Mouse (Mus musculus) embryonic facial prominence, embryonic 15.5 days (tissue): ENCODE measurements around the gene Cdc42se2. TPM values are rescaled to one million over a fixed set of nuclear protein-coding genes. Genes with fewer than 3 reads are reported as not detected.

ENCODE experiments used
- ATAC-seq: fragments of 200-750 bp; cut with Nextera tagmentation; 2 replicates; pipeline ENCODE4 v1.8.0; 2017; ENCODE audit warnings: low read depth, moderate TSS enrichment; ENCODE audit not compliant: insufficient number of reproducible peaks, low FRiP score, low TSS enrichment
- H3K27ac ChIP-seq: fragments of 300-500 bp; sonication (generic); replicated peaks from 2 replicates; pipeline ENCODE4 v1.5.1; 2015; ENCODE audit warnings: mild to moderate bottlenecking, inconsistent platforms
- H3K27me3 ChIP-seq: fragments of 300-500 bp; sonication (generic); 2 replicates; pipeline ENCODE4 v1.6.1; 2015; ENCODE audit warnings: inconsistent platforms
- H3K36me3 ChIP-seq: fragments of 300-500 bp; sonication (generic); 2 replicates; pipeline ENCODE4 v1.6.1; 2015; ENCODE audit warnings: mild to moderate bottlenecking, inconsistent platforms
- H3K4me1 ChIP-seq: fragments of 300-500 bp; sonication (generic); 2 replicates; pipeline ENCODE4 v1.6.1; 2015; ENCODE audit warnings: inconsistent platforms
- H3K4me2 ChIP-seq: fragments of 300-500 bp; sonication (generic); replicated peaks from 2 replicates; pipeline ENCODE4 v1.6.1; 2015; ENCODE audit warnings: mild to moderate bottlenecking, inconsistent platforms
- H3K4me3 ChIP-seq: fragments of 300-500 bp; sonication (generic); replicated peaks from 2 replicates; pipeline ENCODE4 v1.5.1; 2015; ENCODE audit warnings: mild to moderate bottlenecking, inconsistent platforms
- H3K9ac ChIP-seq: fragments of 300-500 bp; sonication (generic); 2 replicates; pipeline ENCODE4 v1.6.1; 2015; ENCODE audit warnings: inconsistent platforms
- H3K9me3 ChIP-seq: fragments of 300-500 bp; sonication (generic); replicated peaks from 2 replicates; pipeline ENCODE4 v1.6.1; 2016; ENCODE audit warnings: inconsistent platforms
- WGBS: fragments of 180-500 bp; shearing (Covaris S2); methylation state at CpG from one replicate; pipeline ENCODE4 v1.1.7; 2015; 5-methylcytosine and 5-hydroxymethylcytosine counted together
- polyA plus RNA-seq: library from polyadenylated mRNA; unstranded; fragments of >200 nt; fragmentation: Nextera tagmentation; extraction: Ambion mirVana; gene quantifications from 2 replicates; pipeline ENCODE4 v1.2.1, GENCODE M21; 2015

Gene Cdc42se2
- polyA plus RNA-seq, result 67.7 and 68.7 TPM in 2 replicates

- Histone ChIP-seq H3K9me3 (no peaks in the 10 kb centered on the region), H3K4me1 (peaks cover 6% of the 10 kb centered on the region), H3K9ac (peak within 1 kb of the TSS; percentile 92), H3K36me3 (peaks cover 3% of the 10 kb centered on the region; the same call in 1 of the 2 replicates), H3K4me3 (peak within 1 kb of the TSS; percentile 85), H3K4me2 (peak within 1 kb of the TSS; percentile 74), H3K27ac (peak within 1 kb of the TSS; percentile 99), H3K27me3 (no peaks in the 10 kb centered on the region)
- peak; percentile 98 for ATAC-seq
- 3% methylated on average over 56 of the region's 56 CpGs for WGBS
Observed at GRCm38 (mm10) chr11:54787488-54788474, at the start of gene Cdc42se2. Gene Cdc42se2, minus strand, starts transcription at chr11:54787675.

GRCm38 (mm10) chr11:54836106-54836505, 48.6 kb upstream of the Cdc42se2 start:
- WGBS, result 76% methylated on average over 9 of the region's 9 CpGs
- H3K27ac ChIP-seq, result no peak overlapping the region
- no peak overlapping the region for H3K4me3 ChIP-seq
- H3K9ac ChIP-seq, result no peak overlapping the region
- ATAC-seq, result no peak
- no peaks in the 10 kb centered on the region for H3K27me3 ChIP-seq
- H3K4me2 ChIP-seq, result no peak overlapping the region
- no peaks in the 10 kb centered on the region for H3K9me3 ChIP-seq
- no peaks in the 10 kb centered on the region for H3K36me3 ChIP-seq
- no peaks in the 10 kb centered on the region for H3K4me1 ChIP-seq

GRCm38 (mm10) chr11:54834596-54834995, 47.1 kb upstream of the Cdc42se2 start:
- WGBS, result 59% methylated on average over 2 of the region's 2 CpGs
- H3K4me2 ChIP-seq, result no peak overlapping the region

GRCm38 (mm10) chr11:54833833-54834232, 46.4 kb upstream of the Cdc42se2 start:
- Histone ChIP-seq H3K27ac (no peak overlapping the region), H3K9me3 (no peaks in the 10 kb centered on the region), H3K4me3 (no peak overlapping the region), H3K36me3 (no peaks in the 10 kb centered on the region), H3K9ac (no peak overlapping the region), H3K4me2 (no peak overlapping the region), H3K4me1 (no peaks in the 10 kb centered on the region), H3K27me3 (no peaks in the 10 kb centered on the region)
- ATAC-seq, result no peak
- 83% methylated on average over 4 of the region's 4 CpGs for WGBS

More at GRCm38 (mm10) chr11:54834596-54834995, 47.1 kb upstream of the Cdc42se2 start:
- Histone ChIP-seq H3K9ac (no peak overlapping the region), H3K9me3 (no peaks in the 10 kb centered on the region), H3K27me3 (no peaks in the 10 kb centered on the region), H3K36me3 (no peaks in the 10 kb centered on the region), H3K4me1 (no peaks in the 10 kb centered on the region), H3K4me3 (no peak overlapping the region), H3K27ac (no peak overlapping the region)
- no peak for ATAC-seq

- 0 out of 2 replicates have a peak, but pooled peaks cover 5% of the 10 kb centered on the region for H3K9me3 ChIP-seq
- no peaks in the 10 kb centered on the region for H3K4me1 ChIP-seq
- no peak overlapping the region for H3K4me3 ChIP-seq
- no peak overlapping the region for H3K4me2 ChIP-seq
- no peaks in the 10 kb centered on the region for H3K27me3 ChIP-seq
- no peaks in the 10 kb centered on the region for H3K36me3 ChIP-seq
- WGBS, result 92% methylated on average over 8 of the region's 8 CpGs
- no peak overlapping the region for H3K27ac ChIP-seq
- no peak for ATAC-seq
- H3K9ac ChIP-seq, result no peak overlapping the region
Observed at GRCm38 (mm10) chr11:54826819-54827218, 39.3 kb upstream of the Cdc42se2 start.

- no peak overlapping the region for H3K4me2 ChIP-seq
- H3K27me3 ChIP-seq, result no peaks in the 10 kb centered on the region
- no peak overlapping the region for H3K9ac ChIP-seq
- no peaks in the 10 kb centered on the region for H3K36me3 ChIP-seq
- H3K27ac ChIP-seq, result no peak overlapping the region
- no peaks in the 10 kb centered on the region for H3K4me1 ChIP-seq
- ATAC-seq, result no peak
- WGBS, result 79% methylated on average over 4 of the region's 4 CpGs
- no peak overlapping the region for H3K4me3 ChIP-seq
- H3K9me3 ChIP-seq, result 0 out of 2 replicates have a peak, but pooled peaks cover 5% of the 10 kb centered on the region
Observed at GRCm38 (mm10) chr11:54825774-54826173, 38.3 kb upstream of the Cdc42se2 start.

GRCm38 (mm10) chr11:54823467-54823866, 36.0 kb upstream of the Cdc42se2 start:
- H3K9me3 ChIP-seq, result 0 out of 2 replicates have a peak, but pooled peaks cover 5% of the 10 kb centered on the region
- H3K36me3 ChIP-seq, result no peaks in the 10 kb centered on the region
- H3K27me3 ChIP-seq, result no peaks in the 10 kb centered on the region
- no peak overlapping the region for H3K4me3 ChIP-seq
- ATAC-seq, result no peak
- no peaks in the 10 kb centered on the region for H3K4me1 ChIP-seq
- no peak overlapping the region for H3K9ac ChIP-seq
- 68% methylated on average over 4 of the region's 4 CpGs for WGBS
- H3K27ac ChIP-seq, result no peak overlapping the region
- no peak overlapping the region for H3K4me2 ChIP-seq

- 66% methylated on average over 7 of the region's 7 CpGs for WGBS
- no peak for ATAC-seq
- no peak overlapping the region for H3K4me3 ChIP-seq
- H3K9ac ChIP-seq, result no peak overlapping the region
- H3K9me3 ChIP-seq, result 0 out of 2 replicates have a peak, but pooled peaks cover 5% of the 10 kb centered on the region
- H3K27ac ChIP-seq, result no peak overlapping the region
- no peaks in the 10 kb centered on the region for H3K4me1 ChIP-seq
- H3K4me2 ChIP-seq, result no peak overlapping the region
- no peaks in the 10 kb centered on the region for H3K36me3 ChIP-seq
- H3K27me3 ChIP-seq, result no peaks in the 10 kb centered on the region
Observed at GRCm38 (mm10) chr11:54819489-54819888, 32.0 kb upstream of the Cdc42se2 start.

- H3K4me2 ChIP-seq, result no peak overlapping the region
- no peaks in the 10 kb centered on the region for H3K27me3 ChIP-seq
- no peak overlapping the region for H3K9ac ChIP-seq
- H3K36me3 ChIP-seq, result no peaks in the 10 kb centered on the region
- H3K4me3 ChIP-seq, result no peak overlapping the region
- H3K4me1 ChIP-seq, result 0 out of 2 replicates have a peak, but pooled peaks cover 3% of the 10 kb centered on the region
- no peak overlapping the region for H3K27ac ChIP-seq
- 47% methylated on average over 4 of the region's 4 CpGs for WGBS
- no peak for ATAC-seq
- H3K9me3 ChIP-seq, result no peaks in the 10 kb centered on the region
Observed at GRCm38 (mm10) chr11:54817449-54817848, 30.0 kb upstream of the Cdc42se2 start.

- Histone ChIP-seq H3K4me1 (0 out of 2 replicates have a peak, but pooled peaks cover 3% of the 10 kb centered on the region), H3K4me2 (no peak overlapping the region), H3K27ac (no peak overlapping the region), H3K4me3 (no peak overlapping the region), H3K9me3 (no peaks in the 10 kb centered on the region), H3K27me3 (no peaks in the 10 kb centered on the region), H3K36me3 (no peaks in the 10 kb centered on the region), H3K9ac (no peak overlapping the region)
- no peak for ATAC-seq
Observed at GRCm38 (mm10) chr11:54815659-54816058, 28.2 kb upstream of the Cdc42se2 start.

GRCm38 (mm10) chr11:54812812-54813516, 25.5 kb upstream of the Cdc42se2 start:
- ATAC-seq, result no peak
- H3K27me3 ChIP-seq, result no peaks in the 10 kb centered on the region
- no peak overlapping the region for H3K4me3 ChIP-seq
- H3K4me1 ChIP-seq, result 0 out of 2 replicates have a peak, but pooled peaks cover 3% of the 10 kb centered on the region
- H3K9ac ChIP-seq, result no peak overlapping the region
- H3K4me2 ChIP-seq, result no peak overlapping the region
- H3K9me3 ChIP-seq, result no peaks in the 10 kb centered on the region
- 52% methylated on average over 8 of the region's 8 CpGs for WGBS
- no peaks in the 10 kb centered on the region for H3K36me3 ChIP-seq
- H3K27ac ChIP-seq, result no peak overlapping the region
